Mouse (Mus musculus) intestine, postnatal 0 days (tissue): ENCODE measurements at regions not wholly inside any gene's neighbourhood (a gene's known extent, or its start where the extent isn't known, plus 50 kb on each side); places are given as distances from the start of the nearest gene placed in this dataset.
A peak's percentile ranks its signal among the peaks of the same experiment; 100 is the strongest.

Experiments
- ATAC-seq: fragments of 200-750 bp; cut with Nextera tagmentation; 2 replicates; pipeline ENCODE4 v1.8.0; 2017; ENCODE audit warnings: mild to moderate bottlenecking, moderate TSS enrichment, moderate library complexity
- H3K27ac ChIP-seq: fragments of 300-500 bp; sonication (generic); 2 replicates; pipeline ENCODE4 v1.5.1; 2014; ENCODE audit warnings: mild to moderate bottlenecking, low read depth, low read length, moderate library complexity
- H3K27me3 ChIP-seq: fragments of 300-500 bp; sonication (generic); replicated peaks from 2 replicates; pipeline ENCODE4 v1.6.1; 2014; ENCODE audit warnings: low read length, mixed read lengths; ENCODE audit not compliant: control insufficient read depth, insufficient read depth
- H3K36me3 ChIP-seq: fragments of 300-500 bp; sonication (generic); 2 replicates; pipeline ENCODE4 v1.6.1; 2014; ENCODE audit warnings: mild to moderate bottlenecking, moderate library complexity; ENCODE audit not compliant: control insufficient read depth, insufficient read depth
- H3K4me1 ChIP-seq: fragments of 300-500 bp; sonication (generic); replicated peaks from 2 replicates; pipeline ENCODE4 v1.6.1; 2014; ENCODE audit warnings: antibody characterized with exemption, low read length, mixed read lengths; ENCODE audit not compliant: control insufficient read depth, insufficient read depth
- H3K4me2 ChIP-seq: fragments of 300-500 bp; sonication (generic); replicated peaks from 2 replicates; pipeline ENCODE4 v1.6.1; 2014; ENCODE audit warnings: low read depth, mild to moderate bottlenecking, moderate library complexity
- H3K4me3 ChIP-seq: fragments of 300-500 bp; sonication (generic); 2 replicates; pipeline ENCODE4 v1.5.1; 2014; ENCODE audit warnings: low read depth, low read length
- H3K9ac ChIP-seq: fragments of 300-500 bp; sonication (generic); 2 replicates; pipeline ENCODE4 v1.6.1; 2014; ENCODE audit warnings: mild to moderate bottlenecking, low read depth, low read length
- H3K9me3 ChIP-seq: fragments of 300-500 bp; sonication (generic); 2 replicates; pipeline ENCODE4 v1.6.1; 2016; ENCODE audit warnings: mixed run types; ENCODE audit not compliant: control insufficient read depth
- CTCF ChIP-seq: sonication (generic); IDR thresholded peaks from 2 replicates; pipeline ENCODE4 v1.5.1; 2016; ENCODE audit warnings: low read depth, mild to moderate bottlenecking, control low read depth, antibody characterized with exemption, moderate library complexity
- WGBS: fragments of 180-500 bp; shearing (Covaris S2); extraction: QIAGEN DNeasy Blood & Tissue Kit; methylation state at CpG from one replicate; pipeline ENCODE4 v1.1.7; 2014; 5-methylcytosine and 5-hydroxymethylcytosine counted together

GRCm38 (mm10) chr8:41532212-41532611 is 115.3 kb upstream of the Frg1 start:
- H3K9me3 ChIP-seq = no peaks in the 10 kb centered on the region
- H3K36me3 ChIP-seq = no peaks in the 10 kb centered on the region
- H3K9ac ChIP-seq = no peak overlapping the region
- no peak overlapping the region for H3K4me2 ChIP-seq
- H3K4me1 ChIP-seq = no peaks in the 10 kb centered on the region
- no peaks in the 10 kb centered on the region for H3K27me3 ChIP-seq
- WGBS = 65% methylated on average over 5 of the region's 5 CpGs
- H3K27ac ChIP-seq = no peak overlapping the region
- no peak overlapping the region for H3K4me3 ChIP-seq
- ATAC-seq = no peak
- no peak for TF ChIP-seq CTCF

- Histone ChIP-seq H3K9me3 (no peaks in the 10 kb centered on the region), H3K4me2 (no peak overlapping the region), H3K4me1 (no peaks in the 10 kb centered on the region), H3K27ac (no peak overlapping the region), H3K36me3 (no peaks in the 10 kb centered on the region), H3K27me3 (no peaks in the 10 kb centered on the region), H3K9ac (no peak overlapping the region), H3K4me3 (no peak overlapping the region)
- WGBS = 86% methylated on average over 8 of the region's 8 CpGs
- no peak for ATAC-seq
- TF ChIP-seq CTCF = no peak
These were observed 112.7 kb upstream of the Frg1 start for GRCm38 (mm10) chr8:41529581-41529980.

- H3K27ac ChIP-seq = no peak overlapping the region
- no peak overlapping the region for H3K4me3 ChIP-seq
- no peak for ATAC-seq
- no peak for TF ChIP-seq CTCF
- no peaks in the 10 kb centered on the region for H3K27me3 ChIP-seq
- H3K4me2 ChIP-seq = no peak overlapping the region
- no peaks in the 10 kb centered on the region for H3K9me3 ChIP-seq
- no peaks in the 10 kb centered on the region for H3K36me3 ChIP-seq
- H3K9ac ChIP-seq = no peak overlapping the region
- WGBS = 84% methylated on average over 7 of the region's 7 CpGs
- H3K4me1 ChIP-seq = no peaks in the 10 kb centered on the region
These were observed 109.4 kb upstream of the Frg1 start for GRCm38 (mm10) chr8:41526283-41526682.

- H3K9ac ChIP-seq = no peak overlapping the region
- 70% methylated on average over 5 of the region's 5 CpGs for WGBS
- no peaks in the 10 kb centered on the region for H3K27me3 ChIP-seq
- no peaks in the 10 kb centered on the region for H3K9me3 ChIP-seq
- H3K4me3 ChIP-seq = no peak overlapping the region
- H3K36me3 ChIP-seq = no peaks in the 10 kb centered on the region
- H3K4me2 ChIP-seq = no peak overlapping the region
- ATAC-seq = no peak
- H3K4me1 ChIP-seq = no peaks in the 10 kb centered on the region
- no peak for TF ChIP-seq CTCF
- H3K27ac ChIP-seq = no peak overlapping the region
These were observed 68.3 kb upstream of the Frg1 start for GRCm38 (mm10) chr8:41485163-41485562.

GRCm38 (mm10) chr8:41483297-41483696 is 66.4 kb upstream of the Frg1 start:
- TF ChIP-seq CTCF = no peak
- Histone ChIP-seq H3K4me1 (no peaks in the 10 kb centered on the region), H3K27ac (no peak overlapping the region), H3K36me3 (no peaks in the 10 kb centered on the region), H3K4me2 (no peak overlapping the region), H3K4me3 (no peak overlapping the region), H3K9me3 (no peaks in the 10 kb centered on the region), H3K27me3 (no peaks in the 10 kb centered on the region), H3K9ac (no peak overlapping the region)
- ATAC-seq = peak; percentile 43; the same call in 1 of the 2 replicates
- WGBS = 35% methylated on average over 3 of the region's 3 CpGs

GRCm38 (mm10) chr8:41472992-41473699 is 56.3 kb upstream of the Frg1 start:
- no peaks in the 10 kb centered on the region for H3K27me3 ChIP-seq
- H3K4me1 ChIP-seq = no peaks in the 10 kb centered on the region
- no peak overlapping the region for H3K27ac ChIP-seq
- TF ChIP-seq CTCF = no peak
- H3K4me3 ChIP-seq = no peak overlapping the region
- WGBS = 37% methylated on average over 8 of the region's 8 CpGs
- no peaks in the 10 kb centered on the region for H3K9me3 ChIP-seq
- H3K9ac ChIP-seq = no peak overlapping the region
- H3K36me3 ChIP-seq = no peaks in the 10 kb centered on the region
- H3K4me2 ChIP-seq = no peak overlapping the region
- no peak for ATAC-seq
